Mouse (Mus musculus) kidney, postnatal 14 days (tissue): Measurements from ENCODE around the gene Rock2.

Experiments
- DNase-seq: peaks from one replicate; pipeline ENCODE4 v3.0.0; 2022; ENCODE audit warnings: mixed read lengths

Gene Rock2

GRCm38 (mm10) chr12:16872926-16873464 lies 21.7 kb upstream of the Rock2 start:
- DNase-seq = no peak

- DNase-seq = no peak
These were observed 21.1 kb upstream of the Rock2 start for GRCm38 (mm10) chr12:16873549-16873948.

GRCm38 (mm10) chr12:16874086-16874485 lies 20.6 kb upstream of the Rock2 start:
- peak; percentile 80 for DNase-seq

- no peak for DNase-seq
These were observed 19.4 kb upstream of the Rock2 start for GRCm38 (mm10) chr12:16875269-16875668.

GRCm38 (mm10) chr12:16875678-16876077 lies 19.0 kb upstream of the Rock2 start:
- DNase-seq = no peak

GRCm38 (mm10) chr12:16876667-16877066 lies 18.0 kb upstream of the Rock2 start:
- DNase-seq = no peak

GRCm38 (mm10) chr12:16877141-16877540 lies 17.6 kb upstream of the Rock2 start:
- peak; percentile 38 for DNase-seq

- DNase-seq = no peak
These were observed 17.0 kb upstream of the Rock2 start for GRCm38 (mm10) chr12:16877679-16878078.

- no peak for DNase-seq
These were observed 15.3 kb upstream of the Rock2 start for GRCm38 (mm10) chr12:16879369-16879768.

- no peak for DNase-seq
These were observed 14.6 kb upstream of the Rock2 start for GRCm38 (mm10) chr12:16880077-16880476.

- no peak for DNase-seq
These were observed 12.3 kb upstream of the Rock2 start for GRCm38 (mm10) chr12:16882442-16882841.

GRCm38 (mm10) chr12:16883111-16883510 lies 11.6 kb upstream of the Rock2 start:
- no peak for DNase-seq

- DNase-seq = no peak
These were observed 10.2 kb upstream of the Rock2 start for GRCm38 (mm10) chr12:16884534-16884933.

- DNase-seq = no peak
These were observed 8.3 kb upstream of the Rock2 start for GRCm38 (mm10) chr12:16886354-16886753.

GRCm38 (mm10) chr12:16893039-16893438 lies 1.7 kb upstream of the Rock2 start:
- no peak for DNase-seq

GRCm38 (mm10) chr12:16893656-16894395 lies 869 bp upstream of the Rock2 start:
- DNase-seq = no peak

- DNase-seq = no peak
These were observed 680 bp downstream of the Rock2 start for GRCm38 (mm10) chr12:16895221-16895928.

GRCm38 (mm10) chr12:16896073-16896789 lies 1.5 kb downstream of the Rock2 start:
- no peak for DNase-seq

GRCm38 (mm10) chr12:16897225-16897624 lies 2.5 kb downstream of the Rock2 start:
- DNase-seq = no peak

GRCm38 (mm10) chr12:16898221-16898620 lies 3.5 kb downstream of the Rock2 start:
- no peak for DNase-seq

GRCm38 (mm10) chr12:16898790-16899189 lies 4.1 kb downstream of the Rock2 start:
- no peak for DNase-seq

GRCm38 (mm10) chr12:16900625-16901222 lies 6.0 kb downstream of the Rock2 start:
- no peak for DNase-seq
